Mouse (Mus musculus) spleen, adult 2 months (tissue): ENCODE results near the gene Exoc6b.

Experiments
- CTCF ChIP-seq: fragments of 200-500 bp; IDR thresholded peaks from 2 replicates; pipeline ENCODE4 v1.5.1; 2011; ENCODE audit warnings: mild to moderate bottlenecking, inconsistent platforms; ENCODE audit not compliant: insufficient read depth, insufficient read length, insufficient replicate concordance; ENCODE audit errors: extremely low read depth
- POLR2A ChIP-seq: fragments of 200-500 bp; IDR thresholded peaks from 2 replicates; pipeline ENCODE4 v1.6.1; 2011; ENCODE audit warnings: low read depth, low read length, inconsistent platforms

DNA sequence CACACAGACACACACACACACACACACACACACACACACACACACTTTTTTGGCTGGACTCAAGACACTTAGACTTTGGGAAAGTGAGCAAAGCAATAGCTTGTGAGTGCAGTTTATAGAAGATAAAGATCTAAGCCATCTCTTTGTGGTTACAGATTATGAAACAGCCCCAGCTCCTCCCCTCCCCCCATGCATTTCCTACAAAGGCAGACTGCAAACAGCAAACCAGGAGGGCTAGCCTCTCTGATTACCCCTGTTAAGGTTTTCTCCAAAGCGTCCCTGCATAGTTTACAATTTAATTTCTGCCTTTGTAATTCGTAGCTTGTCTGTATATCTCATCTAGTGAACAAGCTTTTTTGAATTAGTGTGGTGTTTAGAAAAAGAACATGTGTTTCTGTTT lies 412.6 kb downstream of the Exoc6b start:
- no peak for TF ChIP-seq CTCF
- no peak for TF ChIP-seq POLR2A
